Mouse (Mus musculus): ENCODE measurements around the gene Rpa3.

Gene Rpa3

DNA sequence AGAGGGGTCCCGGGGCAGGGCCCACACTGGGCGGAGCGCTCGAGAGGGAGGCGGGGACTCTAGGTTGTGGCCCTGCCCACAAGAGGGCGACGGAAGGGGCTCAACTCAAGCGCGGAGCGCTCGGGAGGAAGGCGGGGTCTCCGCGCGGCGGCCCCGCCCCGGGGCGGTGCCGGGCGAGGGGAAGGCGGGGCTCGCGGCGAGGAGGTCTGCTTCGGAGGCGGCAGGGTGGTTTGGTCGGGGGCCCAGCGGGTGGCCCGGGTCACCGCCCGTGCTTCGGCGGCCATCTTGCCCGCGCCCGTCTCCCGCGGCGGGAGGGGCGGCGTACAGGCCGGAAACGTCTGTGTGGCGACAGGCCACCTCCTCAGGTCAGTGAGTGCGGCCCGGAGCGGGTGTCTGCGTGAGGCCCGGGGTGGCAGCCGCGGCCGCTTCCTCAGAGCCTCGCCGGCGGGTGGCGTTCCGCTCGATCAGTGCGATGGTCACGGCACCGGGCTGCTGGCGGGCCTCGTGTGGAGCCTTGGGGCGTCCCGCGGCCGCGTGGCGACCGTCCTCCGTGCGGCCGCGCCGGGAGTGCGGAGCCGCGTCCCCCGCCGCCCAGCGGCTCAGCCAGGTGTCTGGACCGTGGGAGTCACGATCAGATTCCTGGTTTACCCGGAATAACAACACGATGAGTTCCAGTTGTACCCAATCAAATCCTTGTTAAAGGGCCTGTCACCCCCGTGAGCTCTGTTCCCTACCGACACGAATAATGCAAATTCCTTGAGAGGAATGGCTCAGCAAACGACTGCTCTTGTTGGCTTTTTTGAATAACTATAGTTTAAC is 49.7 kb downstream of the Rpa3 start, which contains the start of gene Mios:
TSS of gene Mios (plus strand) at position 176 of the 819 bp plus-strand sequence.
- peak; percentile 35 for DNase-seq (ENCODE audit: low spot score)
